Mouse (Mus musculus) forebrain, embryonic 16.5 days (tissue): ENCODE measurements around the gene Cfap299. TPM values are rescaled to one million over a fixed set of nuclear protein-coding genes. Genes with fewer than 3 reads are reported as not detected.
"Not testable (repeated sequence)": the region's sequence is repeated elsewhere in the genome, so short reads cannot be mapped to it uniquely, and the experiment has no call there.

ENCODE experiments used
- ATAC-seq: fragments of 200-750 bp; cut with Nextera tagmentation; 2 replicates; pipeline ENCODE4 v1.8.0; 2017; ENCODE audit warnings: mild to moderate bottlenecking, moderate library complexity
- H3K27ac ChIP-seq: fragments of 300-500 bp; sonication (generic); 2 replicates; pipeline ENCODE4 v1.5.1; 2014; ENCODE audit warnings: low read length, control low read depth
- H3K27me3 ChIP-seq: fragments of 300-500 bp; sonication (generic); replicated peaks from 2 replicates; pipeline ENCODE4 v1.6.1; 2014; ENCODE audit warnings: low read length; ENCODE audit not compliant: control insufficient read depth, insufficient read depth
- H3K36me3 ChIP-seq: fragments of 300-500 bp; sonication (generic); 2 replicates; pipeline ENCODE4 v1.6.1; 2014; ENCODE audit not compliant: control insufficient read depth, insufficient read depth
- H3K4me1 ChIP-seq: fragments of 300-500 bp; sonication (generic); replicated peaks from 2 replicates; pipeline ENCODE4 v1.6.1; 2014; ENCODE audit warnings: low read length; ENCODE audit not compliant: control insufficient read depth, insufficient read depth
- H3K4me2 ChIP-seq: fragments of 300-500 bp; sonication (generic); 2 replicates; pipeline ENCODE4 v1.6.1; 2014; ENCODE audit warnings: mild to moderate bottlenecking, low read length, control low read depth
- H3K4me3 ChIP-seq: fragments of 300-500 bp; sonication (generic); replicated peaks from 2 replicates; pipeline ENCODE4 v1.5.1; 2014; ENCODE audit warnings: mild to moderate bottlenecking, low read length, control low read depth
- H3K9ac ChIP-seq: fragments of 300-500 bp; sonication (generic); replicated peaks from 2 replicates; pipeline ENCODE4 v1.6.1; 2014; ENCODE audit warnings: low read depth, low read length, control low read depth
- H3K9me3 ChIP-seq: fragments of 300-500 bp; sonication (generic); 2 replicates; pipeline ENCODE4 v1.6.1; 2016; ENCODE audit warnings: low read length; ENCODE audit not compliant: control insufficient read depth
- WGBS: fragments of 180-500 bp; shearing (Covaris S2); extraction: QIAGEN DNeasy Blood & Tissue Kit; methylation state at CpG from one replicate; pipeline ENCODE4 v1.1.7; 2014; 5-methylcytosine and 5-hydroxymethylcytosine counted together
- polyA plus RNA-seq: library from polyadenylated mRNA; unstranded; fragments of >200 nt; fragmentation: Nextera tagmentation; extraction: Ambion mirVana; gene quantifications from 2 replicates; pipeline ENCODE4 v1.2.1, GENCODE M21; 2015

Gene Cfap299
- polyA plus RNA-seq, 1 experiment from 2014 or later, result 0.92 TPM

DNA sequence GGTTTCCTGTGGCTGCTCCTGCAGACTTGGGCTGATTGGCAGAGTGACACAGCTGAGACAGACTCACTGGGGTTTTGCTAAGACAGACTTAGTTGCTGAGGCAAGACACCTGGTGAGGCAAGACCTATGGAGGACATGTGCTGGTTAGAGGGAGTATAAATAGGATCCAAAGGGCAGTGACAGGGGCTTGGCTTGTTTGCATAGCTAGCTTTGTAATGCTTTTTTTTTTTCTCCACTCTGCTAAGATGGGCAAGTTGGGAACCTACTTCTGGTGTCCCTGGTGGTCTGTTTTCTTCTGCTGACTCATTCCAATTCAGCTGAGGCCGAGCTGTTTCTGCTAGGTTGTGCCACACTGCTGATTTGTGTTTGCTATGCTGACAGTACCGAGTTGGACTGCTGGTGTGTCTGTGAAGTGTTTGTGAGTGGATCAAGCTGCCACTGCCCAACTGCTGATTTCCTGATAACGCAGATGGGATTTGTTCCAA lies 240.0 kb downstream of the Cfap299 start:
- no peak overlapping the region for H3K4me3 ChIP-seq
- no peaks in the 10 kb centered on the region for H3K27me3 ChIP-seq
- H3K4me2 ChIP-seq, result no peak overlapping the region
- 62% methylated on average over 3 of the region's 3 CpGs for WGBS
- H3K27ac ChIP-seq, result no peak overlapping the region
- ATAC-seq, result no peak
- H3K9ac ChIP-seq, result no peak overlapping the region
- H3K36me3 ChIP-seq, result no peaks in the 10 kb centered on the region
- H3K9me3 ChIP-seq, result no peaks in the 10 kb centered on the region
- peaks cover 7% of the 10 kb centered on the region for H3K4me1 ChIP-seq

DNA sequence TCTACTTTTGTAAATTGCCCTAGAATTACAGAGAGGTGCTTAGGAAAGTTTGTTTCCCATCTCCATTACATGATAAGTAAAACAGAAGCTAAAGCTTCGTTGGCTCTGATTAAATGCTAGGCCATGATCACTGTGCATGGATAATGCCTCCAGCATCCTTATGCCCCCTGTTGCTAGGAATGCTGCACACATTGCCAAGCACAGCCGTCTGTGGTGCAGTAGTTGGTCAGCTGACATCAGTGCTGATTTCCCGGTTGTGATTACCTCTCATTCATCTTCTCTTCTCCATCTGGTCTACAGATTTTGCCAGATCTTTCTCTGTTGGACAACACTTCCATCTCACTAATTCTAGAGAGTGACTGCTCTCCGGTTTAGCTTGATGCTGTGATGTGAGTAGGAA lies 243.3 kb downstream of the Cfap299 start:
- ATAC-seq, result peak; percentile 68; the same call in 1 of the 2 replicates
- H3K36me3 ChIP-seq, result no peaks in the 10 kb centered on the region
- no peak overlapping the region for H3K4me3 ChIP-seq
- WGBS, result 36% methylated on average over 4 of the region's 4 CpGs
- H3K27me3 ChIP-seq, result no peaks in the 10 kb centered on the region
- H3K4me1 ChIP-seq, result peaks cover 9% of the 10 kb centered on the region
- no peak overlapping the region for H3K27ac ChIP-seq
- H3K9ac ChIP-seq, result no peak overlapping the region
- H3K9me3 ChIP-seq, result no peaks in the 10 kb centered on the region
- no peak overlapping the region for H3K4me2 ChIP-seq

DNA sequence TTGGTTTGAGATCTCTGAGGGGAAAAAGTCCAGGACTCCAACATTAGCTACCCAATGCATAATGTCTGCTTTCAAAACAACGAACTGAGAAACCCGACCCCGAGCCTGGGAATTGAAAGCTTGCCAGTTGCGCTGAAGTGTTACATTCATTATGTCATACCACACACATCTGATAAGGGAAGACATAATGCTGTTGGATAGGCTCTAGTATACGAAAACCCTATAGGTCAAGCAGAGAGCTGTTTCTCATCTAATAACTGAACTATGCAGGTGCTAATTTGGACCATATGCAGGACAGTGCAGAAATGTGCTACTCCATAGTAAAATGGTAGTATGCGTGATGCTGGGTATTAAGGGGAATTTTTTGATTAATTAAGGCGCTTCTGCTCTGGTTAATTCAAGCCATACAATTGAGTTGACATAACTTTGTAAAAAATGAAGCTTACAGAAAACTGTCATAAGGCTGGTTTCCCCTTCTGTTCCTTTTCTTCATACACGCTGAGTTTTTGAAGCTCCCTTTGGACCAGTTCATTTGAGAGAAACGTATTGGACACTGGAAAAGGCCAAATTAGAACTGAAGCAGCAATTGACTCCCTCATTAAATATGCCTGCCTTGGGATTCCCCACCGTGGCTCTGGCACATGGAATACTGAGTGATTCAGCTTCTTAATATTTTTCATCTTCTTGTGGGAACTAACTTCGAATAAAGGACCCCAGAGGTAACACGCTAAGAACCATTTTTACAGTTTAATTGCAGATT lies 245.8 kb downstream of the Cfap299 start:
- peaks cover 9% of the 10 kb centered on the region for H3K4me1 ChIP-seq
- WGBS, result 21% methylated on average over 12 of the region's 12 CpGs
- H3K27ac ChIP-seq, result no peak overlapping the region
- H3K27me3 ChIP-seq, result no peaks in the 10 kb centered on the region
- peak; percentile 72 for ATAC-seq
- 0 out of 2 replicates have a peak overlapping the region, but pooled peaks have one; percentile 14 for H3K4me2 ChIP-seq
- no peak overlapping the region for H3K9ac ChIP-seq
- no peak overlapping the region for H3K4me3 ChIP-seq
- no peaks in the 10 kb centered on the region for H3K36me3 ChIP-seq
- H3K9me3 ChIP-seq, result no peaks in the 10 kb centered on the region

DNA sequence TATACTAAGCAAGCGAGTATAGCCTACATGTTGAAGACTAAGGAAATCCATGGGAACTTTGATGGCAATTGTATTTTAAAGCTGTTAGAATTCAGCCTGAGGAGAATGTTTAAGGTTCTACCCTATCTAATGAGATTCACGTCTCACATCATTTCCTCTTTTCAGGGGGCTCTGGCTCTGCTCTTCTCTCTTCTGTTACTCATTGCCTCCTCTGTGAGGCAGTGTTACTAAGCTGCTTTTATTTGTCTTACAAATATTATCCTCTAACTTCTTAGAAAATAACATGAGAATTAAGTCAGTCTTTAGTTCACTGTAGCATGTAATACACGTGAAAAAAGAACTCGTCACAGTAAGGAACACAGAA lies 246.3 kb downstream of the Cfap299 start:
- peak; percentile 43; the same call in 1 of the 2 replicates for ATAC-seq
- no peaks in the 10 kb centered on the region for H3K9me3 ChIP-seq
- no peak overlapping the region for H3K4me3 ChIP-seq
- no peaks in the 10 kb centered on the region for H3K36me3 ChIP-seq
- H3K27ac ChIP-seq, result no peak overlapping the region
- no peaks in the 10 kb centered on the region for H3K27me3 ChIP-seq
- no peak overlapping the region for H3K9ac ChIP-seq
- H3K4me1 ChIP-seq, result peaks cover 9% of the 10 kb centered on the region
- 33% methylated on average over 4 of the region's 4 CpGs for WGBS
- no peak overlapping the region for H3K4me2 ChIP-seq

DNA sequence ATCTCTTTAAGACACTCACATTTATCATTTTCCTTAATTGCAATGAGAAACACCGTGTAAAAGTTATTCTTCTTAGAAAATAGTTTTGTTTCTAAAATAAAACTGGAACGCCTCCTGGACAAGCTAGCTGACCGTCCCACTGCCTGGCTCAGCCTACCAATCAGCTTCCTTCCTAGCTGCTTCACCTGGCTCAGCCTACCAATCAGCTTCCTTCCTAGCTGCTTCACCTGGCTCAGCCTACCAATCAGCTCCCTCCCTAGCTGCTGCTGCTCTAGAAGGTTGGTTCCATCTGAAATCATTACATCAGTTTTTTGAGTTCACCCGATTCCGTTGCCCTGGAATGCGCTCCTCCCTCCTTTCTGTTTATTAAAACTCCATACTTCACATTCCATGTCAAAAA lies 247.4 kb downstream of the Cfap299 start:
- not testable (repeated sequence) for ATAC-seq, H3K36me3 ChIP-seq, H3K4me3 ChIP-seq, H3K27ac ChIP-seq, H3K9me3 ChIP-seq, H3K27me3 ChIP-seq, H3K4me1 ChIP-seq, H3K4me2 ChIP-seq, H3K9ac ChIP-seq
- WGBS, result 97% methylated on average over 6 of the region's 6 CpGs

DNA sequence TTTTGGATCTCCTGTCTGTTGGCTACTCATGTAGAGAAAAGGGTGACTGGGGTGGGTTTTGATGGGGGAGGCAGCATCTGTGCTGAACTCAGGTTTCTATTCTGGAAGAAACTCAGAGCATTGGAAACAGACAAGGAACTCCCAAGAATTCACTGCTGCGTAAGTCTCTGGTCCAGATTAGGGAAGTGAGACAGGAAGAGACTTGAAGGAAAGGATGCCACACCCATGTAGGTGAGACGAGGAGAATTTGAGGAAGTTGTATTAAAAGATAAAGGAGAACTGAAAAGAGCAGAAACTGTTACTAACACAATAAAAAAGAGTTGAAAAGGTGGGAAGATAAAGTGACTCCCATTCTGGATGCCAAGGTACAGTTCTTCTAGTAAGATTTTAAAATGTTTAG lies 249.3 kb downstream of the Cfap299 start:
- Histone ChIP-seq H3K9ac (no peak overlapping the region), H3K9me3 (no peaks in the 10 kb centered on the region), H3K36me3 (no peaks in the 10 kb centered on the region), H3K27ac (no peak overlapping the region), H3K4me1 (peaks cover 9% of the 10 kb centered on the region), H3K27me3 (no peaks in the 10 kb centered on the region), H3K4me2 (no peak overlapping the region), H3K4me3 (no peak overlapping the region)
- 85% methylated on average over 2 of the region's 2 CpGs for WGBS
- ATAC-seq, result no peak

DNA sequence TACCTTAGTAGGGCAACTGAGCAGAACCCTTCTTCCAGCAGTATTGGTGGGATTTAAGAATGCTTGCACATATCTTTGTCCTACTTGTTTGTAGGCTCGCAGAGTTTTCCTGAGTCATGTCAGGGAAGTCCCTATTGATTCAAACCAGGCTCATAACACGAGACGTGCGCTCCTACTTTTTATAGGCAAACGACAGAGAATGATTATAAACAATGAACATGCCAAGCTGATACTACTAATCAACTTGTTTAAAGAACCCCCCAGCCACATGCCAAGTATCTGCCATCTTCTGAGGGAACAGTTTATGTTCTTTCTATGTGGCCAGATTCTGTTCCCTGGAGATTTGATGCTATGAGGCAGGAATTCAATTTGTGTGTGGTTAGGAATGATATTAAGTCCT lies 251.7 kb downstream of the Cfap299 start:
- Histone ChIP-seq H3K4me2 (no peak overlapping the region), H3K9ac (no peak overlapping the region), H3K4me1 (no peaks in the 10 kb centered on the region), H3K4me3 (no peak overlapping the region), H3K36me3 (no peaks in the 10 kb centered on the region), H3K9me3 (no peaks in the 10 kb centered on the region), H3K27me3 (no peaks in the 10 kb centered on the region), H3K27ac (no peak overlapping the region)
- 29% methylated on average over 5 of the region's 5 CpGs for WGBS
- ATAC-seq, result no peak

DNA sequence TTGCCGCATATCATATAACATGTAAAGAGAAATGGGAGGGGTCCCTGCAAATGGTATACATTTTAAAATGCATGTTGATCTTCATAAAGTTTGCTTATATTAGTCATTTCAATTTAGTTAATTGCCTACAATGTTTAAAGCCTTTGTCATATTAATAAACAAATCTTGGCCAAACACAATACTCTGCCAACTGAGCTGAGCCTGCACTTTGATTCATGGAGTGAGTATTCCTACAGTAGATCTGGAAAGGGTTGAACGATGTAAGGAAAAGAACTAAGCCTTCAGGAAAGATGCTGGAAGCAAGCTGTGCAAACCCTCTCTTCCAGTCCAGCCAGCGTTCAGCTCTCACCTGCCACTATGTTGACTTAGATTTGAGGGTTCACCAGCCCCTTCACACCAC lies 252.9 kb downstream of the Cfap299 start:
- no peak overlapping the region for H3K4me3 ChIP-seq
- H3K27me3 ChIP-seq, result no peaks in the 10 kb centered on the region
- H3K4me1 ChIP-seq, result no peaks in the 10 kb centered on the region
- H3K4me2 ChIP-seq, result no peak overlapping the region
- H3K27ac ChIP-seq, result no peak overlapping the region
- H3K36me3 ChIP-seq, result no peaks in the 10 kb centered on the region
- H3K9me3 ChIP-seq, result no peaks in the 10 kb centered on the region
- no peak for ATAC-seq
- no peak overlapping the region for H3K9ac ChIP-seq
- 88% methylated on average over 3 of the region's 3 CpGs for WGBS

DNA sequence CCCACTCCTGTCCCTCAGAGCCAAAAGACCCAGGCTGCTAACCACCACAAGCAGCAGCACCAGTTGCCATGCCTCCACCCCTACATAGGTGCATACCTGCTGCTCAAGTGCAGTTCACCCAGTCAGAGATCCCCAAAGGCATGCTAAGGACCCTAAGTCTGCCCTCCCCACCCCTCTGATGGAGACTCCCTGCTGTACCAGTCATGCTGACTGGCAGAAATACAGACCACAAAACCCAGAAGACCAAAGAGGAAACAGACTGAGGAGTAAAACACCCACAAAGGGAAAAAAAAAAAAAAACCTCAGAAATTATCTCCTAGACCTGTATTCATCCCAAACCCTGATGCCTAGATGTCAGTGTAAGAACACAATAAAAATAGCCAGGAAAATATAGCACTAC lies 256.8 kb downstream of the Cfap299 start:
- H3K4me2 ChIP-seq, result no peak overlapping the region
- no peaks in the 10 kb centered on the region for H3K9me3 ChIP-seq
- ATAC-seq, result no peak
- no peaks in the 10 kb centered on the region for H3K4me1 ChIP-seq
- H3K27ac ChIP-seq, result no peak overlapping the region
- no peak overlapping the region for H3K9ac ChIP-seq
- no peaks in the 10 kb centered on the region for H3K27me3 ChIP-seq
- H3K36me3 ChIP-seq, result no peaks in the 10 kb centered on the region
- H3K4me3 ChIP-seq, result no peak overlapping the region

DNA sequence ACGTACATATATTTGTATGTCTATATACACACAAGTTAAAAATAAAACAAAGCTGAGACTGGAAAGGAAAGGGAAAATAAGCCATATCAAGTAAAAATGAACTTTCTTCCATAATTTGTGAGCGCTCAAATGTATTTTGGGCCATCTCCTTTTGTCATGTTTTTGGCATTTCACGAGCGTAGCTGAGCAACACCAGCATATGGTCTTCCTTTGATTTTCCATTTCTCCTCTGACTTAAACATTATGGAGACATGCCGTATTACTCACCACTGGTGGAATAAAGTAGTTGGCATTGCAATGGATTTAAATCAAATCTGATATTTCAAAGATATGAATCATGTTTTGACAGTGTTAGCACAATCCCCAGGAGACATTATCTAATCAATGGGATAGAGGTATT lies 284.4 kb downstream of the Cfap299 start:
- Histone ChIP-seq H3K27me3 (no peaks in the 10 kb centered on the region), H3K4me2 (no peak overlapping the region), H3K27ac (no peak overlapping the region), H3K4me3 (no peak overlapping the region), H3K4me1 (no peaks in the 10 kb centered on the region), H3K9ac (no peak overlapping the region), H3K36me3 (no peaks in the 10 kb centered on the region), H3K9me3 (no peaks in the 10 kb centered on the region)
- WGBS, result 88% methylated on average over 5 of the region's 5 CpGs
- no peak for ATAC-seq
